Mouse (Mus musculus): Measurements from ENCODE around the gene Rpgrip1l. TPM values are rescaled to one million over a fixed set of nuclear protein-coding genes. Genes with fewer than 3 reads are reported as not detected.

Gene Rpgrip1l
- polyA plus RNA-seq, 1 experiment from 2014 or later, result 5.5 TPM

GRCm38 (mm10) chr8:91263939-91264338, 49.1 kb downstream of the Rpgrip1l start:
- Histone ChIP-seq H3K4me3 (ENCODE audit: low read depth, low read length) (no peak overlapping the region), H3K9ac (ENCODE audit: low read length) (no peak overlapping the region), H3K27me3 (ENCODE audit: control insufficient read depth, insufficient read depth, low read length) (no peaks in the 10 kb centered on the region), H3K9me3 (ENCODE audit: control insufficient read depth, low read length) (no peaks in the 10 kb centered on the region), H3K4me1 (replicated peaks; ENCODE audit: control insufficient read depth, insufficient read depth) (no peaks in the 10 kb centered on the region), H3K36me3 (ENCODE audit: control insufficient read depth, insufficient read depth, low read length) (no peaks in the 10 kb centered on the region), H3K27ac (replicated peaks) (no peak overlapping the region), H3K4me2 (replicated peaks; ENCODE audit: low read depth) (no peak overlapping the region)
- TF ChIP-seq CTCF (IDR thresholded peaks at IDR 0.05; ENCODE audit: low read depth), result no peak
- no peak for TF ChIP-seq EP300 (optimal IDR thresholded peaks at IDR 0.05)
- no peak for DNase-seq (ENCODE audit: low spot score)
- no peak for ATAC-seq (ENCODE audit: low FRiP score, low TSS enrichment)
- WGBS, result 54% methylated on average over 3 of the region's 3 CpGs

GRCm38 (mm10) chr8:91261598-91261997, 51.5 kb downstream of the Rpgrip1l start:
- DNase-seq (ENCODE audit: low spot score), result no peak
- no peaks in the 10 kb centered on the region for H3K36me3 ChIP-seq (ENCODE audit: control insufficient read depth, insufficient read depth, low read length)
- 77% methylated on average over 2 of the region's 2 CpGs for WGBS

GRCm38 (mm10) chr8:91250966-91251365, 62.1 kb downstream of the Rpgrip1l start:
- 89% methylated on average over 6 of the region's 6 CpGs for WGBS
- no peak overlapping the region for H3K9ac ChIP-seq (ENCODE audit: low read length)
- H3K27me3 ChIP-seq (ENCODE audit: control insufficient read depth, insufficient read depth, low read length), result no peaks in the 10 kb centered on the region
- H3K4me2 ChIP-seq (replicated peaks; ENCODE audit: low read depth), result no peak overlapping the region
- no peaks in the 10 kb centered on the region for H3K36me3 ChIP-seq (ENCODE audit: control insufficient read depth, insufficient read depth, low read length)
- no peaks in the 10 kb centered on the region for H3K4me1 ChIP-seq (replicated peaks; ENCODE audit: control insufficient read depth, insufficient read depth)
- no peak overlapping the region for H3K4me3 ChIP-seq (ENCODE audit: low read depth, low read length)
- no peak for TF ChIP-seq EP300 (optimal IDR thresholded peaks at IDR 0.05)
- no peak for TF ChIP-seq CTCF (IDR thresholded peaks at IDR 0.05; ENCODE audit: low read depth)
- no peak for DNase-seq (ENCODE audit: low spot score)
- ATAC-seq (ENCODE audit: low FRiP score, low TSS enrichment), result no peak
- H3K9me3 ChIP-seq (ENCODE audit: control insufficient read depth, low read length), result no peaks in the 10 kb centered on the region
- H3K27ac ChIP-seq (replicated peaks), result no peak overlapping the region

More at GRCm38 (mm10) chr8:91261598-91261997, 51.5 kb downstream of the Rpgrip1l start:
- ATAC-seq (ENCODE audit: low FRiP score, low TSS enrichment), result no peak
- Histone ChIP-seq H3K9me3 (ENCODE audit: control insufficient read depth, low read length) (no peaks in the 10 kb centered on the region), H3K4me1 (replicated peaks; ENCODE audit: control insufficient read depth, insufficient read depth) (no peaks in the 10 kb centered on the region), H3K27ac (replicated peaks) (no peak overlapping the region), H3K27me3 (ENCODE audit: control insufficient read depth, insufficient read depth, low read length) (no peaks in the 10 kb centered on the region), H3K4me2 (replicated peaks; ENCODE audit: low read depth) (no peak overlapping the region), H3K9ac (ENCODE audit: low read length) (no peak overlapping the region), H3K4me3 (ENCODE audit: low read depth, low read length) (no peak overlapping the region)
- peak; percentile 52 for TF ChIP-seq CTCF (IDR thresholded peaks at IDR 0.05; ENCODE audit: low read depth)
- TF ChIP-seq EP300 (optimal IDR thresholded peaks at IDR 0.05), result no peak

GRCm38 (mm10) chr8:91249758-91250466, 63.1 kb downstream of the Rpgrip1l start:
- WGBS, result 83% methylated on average over 9 of the region's 9 CpGs
- H3K4me3 ChIP-seq (ENCODE audit: low read depth, low read length), result no peak overlapping the region
- no peaks in the 10 kb centered on the region for H3K9me3 ChIP-seq (ENCODE audit: control insufficient read depth, low read length)

GRCm38 (mm10) chr8:91245821-91246454, 67.1 kb downstream of the Rpgrip1l start:
- H3K36me3 ChIP-seq (ENCODE audit: control insufficient read depth, insufficient read depth, low read length), result no peaks in the 10 kb centered on the region
- no peaks in the 10 kb centered on the region for H3K4me1 ChIP-seq (replicated peaks; ENCODE audit: control insufficient read depth, insufficient read depth)
- no peaks in the 10 kb centered on the region for H3K27me3 ChIP-seq (ENCODE audit: control insufficient read depth, insufficient read depth, low read length)
- no peak for DNase-seq (ENCODE audit: low spot score)
- no peaks in the 10 kb centered on the region for H3K9me3 ChIP-seq (ENCODE audit: control insufficient read depth, low read length)
- no peak overlapping the region for H3K4me2 ChIP-seq (replicated peaks; ENCODE audit: low read depth)
- TF ChIP-seq EP300 (optimal IDR thresholded peaks at IDR 0.05) (no peak), CTCF (IDR thresholded peaks at IDR 0.05; ENCODE audit: low read depth) (no peak)
- no peak overlapping the region for H3K27ac ChIP-seq (replicated peaks)
- 79% methylated on average over 4 of the region's 4 CpGs for WGBS
- ATAC-seq (ENCODE audit: low FRiP score, low TSS enrichment), result no peak
- H3K4me3 ChIP-seq (ENCODE audit: low read depth, low read length), result no peak overlapping the region
- no peak overlapping the region for H3K9ac ChIP-seq (ENCODE audit: low read length)

More at GRCm38 (mm10) chr8:91249758-91250466, 63.1 kb downstream of the Rpgrip1l start:
- DNase-seq (ENCODE audit: low spot score) (no peak), ATAC-seq (ENCODE audit: low FRiP score, low TSS enrichment) (no peak)
- no peak overlapping the region for H3K27ac ChIP-seq (replicated peaks)
- H3K4me2 ChIP-seq (replicated peaks; ENCODE audit: low read depth), result no peak overlapping the region
- no peaks in the 10 kb centered on the region for H3K27me3 ChIP-seq (ENCODE audit: control insufficient read depth, insufficient read depth, low read length)
- H3K9ac ChIP-seq (ENCODE audit: low read length), result no peak overlapping the region
- H3K4me1 ChIP-seq (replicated peaks; ENCODE audit: control insufficient read depth, insufficient read depth), result no peaks in the 10 kb centered on the region
- H3K36me3 ChIP-seq (ENCODE audit: control insufficient read depth, insufficient read depth, low read length), result no peaks in the 10 kb centered on the region
- TF ChIP-seq CTCF (IDR thresholded peaks at IDR 0.05; ENCODE audit: low read depth), result no peak
- TF ChIP-seq EP300 (optimal IDR thresholded peaks at IDR 0.05), result no peak

- no peak for ATAC-seq (ENCODE audit: low FRiP score, low TSS enrichment)
- WGBS, result 67% methylated on average over 1 of the region's 1 CpGs
- Histone ChIP-seq H3K27ac (replicated peaks) (no peak overlapping the region), H3K9me3 (ENCODE audit: control insufficient read depth, low read length) (no peaks in the 10 kb centered on the region), H3K27me3 (ENCODE audit: control insufficient read depth, insufficient read depth, low read length) (no peaks in the 10 kb centered on the region), H3K4me2 (replicated peaks; ENCODE audit: low read depth) (no peak overlapping the region), H3K9ac (ENCODE audit: low read length) (no peak overlapping the region), H3K4me1 (replicated peaks; ENCODE audit: control insufficient read depth, insufficient read depth) (no peaks in the 10 kb centered on the region), H3K36me3 (ENCODE audit: control insufficient read depth, insufficient read depth, low read length) (no peaks in the 10 kb centered on the region), H3K4me3 (ENCODE audit: low read depth, low read length) (no peak overlapping the region)
- DNase-seq (ENCODE audit: low spot score), result no peak
- TF ChIP-seq EP300 (optimal IDR thresholded peaks at IDR 0.05) (no peak), CTCF (IDR thresholded peaks at IDR 0.05; ENCODE audit: low read depth) (no peak)
These were observed 70.3 kb downstream of the Rpgrip1l start for GRCm38 (mm10) chr8:91242721-91243120.

Measured in stomach, postnatal 0 days (tissue).